Mouse (Mus musculus): ENCODE data around the gene Utp15. TPM values are rescaled to one million over a fixed set of nuclear protein-coding genes. Genes with fewer than 3 reads are reported as not detected.

Utp15 gene
- total and polyA plus RNA-seq, 2 experiments from 2014 or later: 24.7 to 26.0 TPM

DNA sequence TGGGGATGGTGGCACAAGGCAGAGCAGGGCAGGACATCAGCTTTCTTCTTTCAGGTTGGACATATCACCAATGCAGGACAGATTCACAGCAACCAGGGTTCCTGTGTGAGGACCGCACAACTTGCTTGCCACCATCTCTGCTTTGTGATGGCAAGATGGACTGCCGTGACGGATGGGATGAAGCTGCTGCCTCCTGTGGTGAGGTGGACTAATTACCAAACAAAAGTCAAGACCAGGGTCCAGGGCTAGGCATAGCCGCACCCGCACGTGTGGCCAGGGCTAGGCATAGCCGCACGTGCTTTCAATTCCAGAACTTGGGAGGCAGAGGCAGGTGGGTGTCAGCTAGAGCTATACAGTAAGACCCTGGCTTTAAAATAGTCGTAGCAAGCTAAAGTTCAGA lies 42.4 kb upstream of the Utp15 start:
- 88% methylated on average over 9 of the region's 9 CpGs for WGBS
- no peak for ATAC-seq (ENCODE audit: low FRiP score)
- H3K27ac ChIP-seq (ENCODE audit: low read depth, low read length): no peak overlapping the region
- H3K36me3 ChIP-seq (ENCODE audit: insufficient read depth, low read length): peaks cover 5% of the 10 kb centered on the region; the same call in 1 of the 2 replicates
- H3K9me3 ChIP-seq (ENCODE audit: low read length): no peaks in the 10 kb centered on the region
- H3K4me2 ChIP-seq (ENCODE audit: low read depth, low read length, poor library complexity, severe bottlenecking): no peak overlapping the region
- H3K9ac ChIP-seq (replicated peaks; ENCODE audit: low read length, poor library complexity, severe bottlenecking): no peak overlapping the region
- peak; percentile 26 for TF ChIP-seq CTCF (IDR thresholded peaks at IDR 0.05)
- no peak for DNase-seq (ENCODE audit: low spot score)
- no peak overlapping the region for H3K4me3 ChIP-seq (ENCODE audit: low read depth, low read length)
- no peaks in the 10 kb centered on the region for H3K27me3 ChIP-seq (ENCODE audit: insufficient read depth, low read length)
- no peaks in the 10 kb centered on the region for H3K4me1 ChIP-seq (ENCODE audit: insufficient read depth, low read length)

DNA sequence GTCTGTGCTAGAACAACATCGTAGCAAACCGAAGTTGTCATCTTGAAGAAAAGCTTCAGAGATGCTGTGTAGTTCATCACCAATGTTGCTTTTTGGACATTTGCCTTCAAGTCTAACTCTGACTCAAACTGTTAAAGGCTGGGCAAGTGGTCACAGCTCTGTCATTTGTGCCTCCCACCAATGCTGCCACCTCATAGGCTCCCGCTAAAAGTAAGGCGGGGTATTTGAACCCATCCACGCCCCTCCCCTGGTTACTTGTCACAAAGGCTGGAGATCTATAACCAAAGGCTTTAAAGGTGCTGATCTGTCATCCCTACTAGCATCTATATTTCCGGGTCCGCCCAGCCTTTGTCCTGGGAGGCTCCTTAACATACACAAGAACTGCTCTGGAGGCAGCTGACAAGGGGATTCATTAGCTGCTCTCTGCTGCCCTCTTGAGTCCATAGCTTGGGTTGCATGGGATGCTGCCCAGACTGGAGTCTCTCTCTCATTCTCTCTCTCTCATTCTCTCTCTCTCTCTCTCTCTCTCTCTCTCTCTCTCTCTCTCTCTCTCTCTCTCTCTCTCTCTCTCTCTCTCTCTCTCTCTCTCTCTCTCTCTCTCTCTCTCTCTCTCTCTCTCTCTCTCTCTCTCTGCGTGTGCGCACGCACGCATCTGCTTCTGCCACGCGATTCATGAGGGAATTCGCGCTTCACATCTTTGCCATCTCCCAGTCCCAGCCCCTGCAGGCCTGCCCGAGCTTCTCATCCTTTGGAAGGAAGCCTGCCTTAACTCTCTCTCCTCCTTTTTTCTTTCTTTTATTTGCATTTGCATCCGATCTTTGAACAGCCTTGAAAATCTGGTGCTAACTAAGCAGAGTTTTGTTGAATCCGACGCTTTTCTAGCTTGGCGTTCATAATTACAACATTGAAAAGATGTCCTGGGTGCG lies 36.3 kb upstream of the Utp15 start:
- Histone ChIP-seq H3K9me3 (ENCODE audit: low read length) (no peaks in the 10 kb centered on the region), H3K4me2 (ENCODE audit: low read depth, low read length, poor library complexity, severe bottlenecking) (peak overlapping the region; percentile 39), H3K4me1 (ENCODE audit: insufficient read depth, low read length) (no peaks in the 10 kb centered on the region), H3K27me3 (ENCODE audit: insufficient read depth, low read length) (no peaks in the 10 kb centered on the region), H3K4me3 (ENCODE audit: low read depth, low read length) (no peak overlapping the region), H3K9ac (replicated peaks; ENCODE audit: low read length, poor library complexity, severe bottlenecking) (no peak overlapping the region), H3K27ac (ENCODE audit: low read depth, low read length) (0 out of 2 replicates have a peak overlapping the region, but pooled peaks have one; percentile 43), H3K36me3 (ENCODE audit: insufficient read depth, low read length) (no peaks in the 10 kb centered on the region)
- peak; percentile 93 for DNase-seq (ENCODE audit: low spot score)
- ATAC-seq (ENCODE audit: low FRiP score): peak; percentile 72
- 45% methylated on average over 21 of the region's 21 CpGs for WGBS
- TF ChIP-seq CTCF (IDR thresholded peaks at IDR 0.05): peak; percentile 84

GRCm38 (mm10) chr13:98297883-98298482 lies 35.1 kb upstream of the Utp15 start:
- 93% methylated on average over 6 of the region's 6 CpGs for WGBS

DNA sequence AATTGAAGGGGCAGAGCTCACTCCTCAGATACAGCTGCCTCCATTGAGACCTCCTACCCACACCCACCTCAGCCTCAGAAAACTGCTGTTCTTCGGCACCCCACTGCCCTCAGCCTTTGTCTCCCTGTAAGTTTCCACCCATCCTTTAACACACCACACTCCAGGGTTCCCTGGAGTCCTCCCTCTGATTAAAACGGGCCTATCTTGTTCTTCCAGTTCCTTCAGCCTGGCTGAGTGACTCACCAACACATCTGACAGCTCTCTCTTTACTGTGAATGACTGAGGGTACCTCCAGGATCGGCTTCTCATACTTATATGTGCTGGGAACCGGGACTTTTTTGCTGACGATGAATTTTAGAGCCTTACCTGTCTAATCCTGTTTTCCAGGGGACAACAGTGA lies 33.2 kb upstream of the Utp15 start:
- no peak for TF ChIP-seq CTCF (IDR thresholded peaks at IDR 0.05)

More at GRCm38 (mm10) chr13:98297883-98298482, 35.1 kb upstream of the Utp15 start:
- Histone ChIP-seq H3K36me3 (ENCODE audit: insufficient read depth, low read length) (no peaks in the 10 kb centered on the region), H3K4me2 (ENCODE audit: low read depth, low read length, poor library complexity, severe bottlenecking) (no peak overlapping the region), H3K9ac (replicated peaks; ENCODE audit: low read length, poor library complexity, severe bottlenecking) (no peak overlapping the region), H3K27me3 (ENCODE audit: insufficient read depth, low read length) (no peaks in the 10 kb centered on the region), H3K4me1 (ENCODE audit: insufficient read depth, low read length) (no peaks in the 10 kb centered on the region), H3K27ac (ENCODE audit: low read depth, low read length) (no peak overlapping the region), H3K4me3 (ENCODE audit: low read depth, low read length) (no peak overlapping the region), H3K9me3 (ENCODE audit: low read length) (no peaks in the 10 kb centered on the region)
- DNase-seq (ENCODE audit: low spot score) (no peak), ATAC-seq (ENCODE audit: low FRiP score) (no peak)
- peak; percentile 49 for TF ChIP-seq CTCF (IDR thresholded peaks at IDR 0.05)

GRCm38 (mm10) chr13:98291712-98292111 lies 28.9 kb upstream of the Utp15 start:
- no peak overlapping the region for H3K4me2 ChIP-seq (ENCODE audit: low read depth, low read length, poor library complexity, severe bottlenecking)
- DNase-seq (ENCODE audit: low spot score): no peak
- no peak overlapping the region for H3K4me3 ChIP-seq (ENCODE audit: low read depth, low read length)
- H3K9ac ChIP-seq (replicated peaks; ENCODE audit: low read length, poor library complexity, severe bottlenecking): no peak overlapping the region
- H3K4me1 ChIP-seq (ENCODE audit: insufficient read depth, low read length): no peaks in the 10 kb centered on the region
- H3K27ac ChIP-seq (ENCODE audit: low read depth, low read length): no peak overlapping the region
- H3K9me3 ChIP-seq (ENCODE audit: low read length): no peaks in the 10 kb centered on the region
- WGBS: 82% methylated on average over 8 of the region's 8 CpGs
- no peak for ATAC-seq (ENCODE audit: low FRiP score)
- H3K27me3 ChIP-seq (ENCODE audit: insufficient read depth, low read length): no peaks in the 10 kb centered on the region
- no peak for TF ChIP-seq CTCF (IDR thresholded peaks at IDR 0.05)
- no peaks in the 10 kb centered on the region for H3K36me3 ChIP-seq (ENCODE audit: insufficient read depth, low read length)

More for the DNA sequence above, 33.2 kb upstream of the Utp15 start:
- H3K4me3 ChIP-seq (ENCODE audit: low read depth, low read length): no peak overlapping the region
- 44% methylated on average over 5 of the region's 5 CpGs for WGBS
- ATAC-seq (ENCODE audit: low FRiP score): no peak
- H3K4me2 ChIP-seq (ENCODE audit: low read depth, low read length, poor library complexity, severe bottlenecking): no peak overlapping the region
- H3K27ac ChIP-seq (ENCODE audit: low read depth, low read length): no peak overlapping the region
- H3K4me1 ChIP-seq (ENCODE audit: insufficient read depth, low read length): no peaks in the 10 kb centered on the region
- no peak for DNase-seq (ENCODE audit: low spot score)
- H3K27me3 ChIP-seq (ENCODE audit: insufficient read depth, low read length): no peaks in the 10 kb centered on the region
- no peaks in the 10 kb centered on the region for H3K36me3 ChIP-seq (ENCODE audit: insufficient read depth, low read length)
- no peaks in the 10 kb centered on the region for H3K9me3 ChIP-seq (ENCODE audit: low read length)
- no peak overlapping the region for H3K9ac ChIP-seq (replicated peaks; ENCODE audit: low read length, poor library complexity, severe bottlenecking)

DNA sequence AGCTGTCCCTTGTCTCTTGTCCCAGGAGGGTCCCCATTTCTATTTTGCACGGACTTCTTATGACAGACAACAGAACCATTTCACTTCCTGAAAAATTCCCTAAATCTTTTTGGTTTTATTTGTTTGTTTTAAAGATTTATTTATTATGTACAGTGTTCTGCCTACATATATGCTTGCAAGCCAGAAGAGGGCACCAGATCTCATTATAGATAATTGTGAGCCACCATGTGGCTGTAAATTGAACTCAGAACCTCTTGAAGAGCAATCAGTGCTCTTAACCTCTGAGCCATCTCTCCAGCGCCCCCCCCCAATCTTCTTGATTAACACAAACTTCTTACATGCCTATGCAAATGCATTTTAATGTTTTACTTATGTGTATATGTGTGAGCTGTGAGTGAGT lies 27.9 kb upstream of the Utp15 start:
- no peaks in the 10 kb centered on the region for H3K9me3 ChIP-seq (ENCODE audit: low read length)
- peak; percentile 38 for TF ChIP-seq CTCF (IDR thresholded peaks at IDR 0.05)
- H3K4me2 ChIP-seq (ENCODE audit: low read depth, low read length, poor library complexity, severe bottlenecking): no peak overlapping the region
- no peak overlapping the region for H3K4me3 ChIP-seq (ENCODE audit: low read depth, low read length)
- H3K4me1 ChIP-seq (ENCODE audit: insufficient read depth, low read length): no peaks in the 10 kb centered on the region
- no peak overlapping the region for H3K27ac ChIP-seq (ENCODE audit: low read depth, low read length)
- WGBS: 43% methylated on average over 2 of the region's 2 CpGs
- H3K36me3 ChIP-seq (ENCODE audit: insufficient read depth, low read length): no peaks in the 10 kb centered on the region
- ATAC-seq (ENCODE audit: low FRiP score) (no peak), DNase-seq (ENCODE audit: low spot score) (no peak)
- H3K27me3 ChIP-seq (ENCODE audit: insufficient read depth, low read length): no peaks in the 10 kb centered on the region
- H3K9ac ChIP-seq (replicated peaks; ENCODE audit: low read length, poor library complexity, severe bottlenecking): no peak overlapping the region
